In genomic region chr9:61289713-61290112, GRCm38 (mm10) we compare ENCODE assay signal across 9 mouse cellular contexts.
DNase-seq lines count a peak whose midpoint lies in the region; ATAC-seq and TF ChIP-seq lines count a peak whose summit lies in the region.
"Had no signal": no experiment of that assay in that cellular context is flagged by ENCODE, and none has a peak within 500 bp of the region (broad histone marks: within the 10 kb centered on the region; RNA-seq: fewer than 3 reads in every experiment).

No protein-coding gene starts in this region.

- no peaks in the 10 kb centered on the region for H3K27me3 ChIP-seq in stomach, postnatal 0 days (ENCODE audit: control insufficient read depth, insufficient read depth, low read length)
- H3K27me3 ChIP-seq in intestine, embryonic 16.5 days (replicated peaks; ENCODE audit: control insufficient read depth, insufficient read depth, low read length) = no peaks in the 10 kb centered on the region
- H3K27me3 ChIP-seq in forebrain, embryonic 13.5 days = peaks cover 7% of the 10 kb centered on the region; the same call in 1 of the 2 replicates

- no peak overlapping the region for H3K27ac ChIP-seq in stomach, postnatal 0 days (replicated peaks)
- no peak overlapping the region for H3K27ac ChIP-seq in intestine, embryonic 16.5 days (ENCODE audit: low read length)
- H3K27ac ChIP-seq in forebrain, embryonic 13.5 days = no peak overlapping the region

- H3K9me3 ChIP-seq in stomach, postnatal 0 days (ENCODE audit: control insufficient read depth, low read length) = no peaks in the 10 kb centered on the region
- no peaks in the 10 kb centered on the region for H3K9me3 ChIP-seq in intestine, embryonic 16.5 days (ENCODE audit: control insufficient read depth, low read length)
- H3K9me3 ChIP-seq in forebrain, embryonic 13.5 days (replicated peaks) = peaks cover 3% of the 10 kb centered on the region; the same call in 1 of the 2 replicates

- no peak overlapping the region for H3K4me2 ChIP-seq in stomach, postnatal 0 days (replicated peaks; ENCODE audit: low read depth)
- H3K4me2 ChIP-seq in intestine, embryonic 16.5 days (ENCODE audit: low read depth, low read length) = no peak overlapping the region
- H3K4me2 ChIP-seq in forebrain, embryonic 13.5 days = no peak overlapping the region

- peak; percentile 51 for DNase-seq in ovary, adult 18-20 months (ENCODE audit: low spot score)
- no peak for DNase-seq in ovary, postnatal 14 days (ENCODE audit: low spot score)
- DNase-seq in embryo, embryonic 11 days = peak; percentile 37
- peak; percentile 84 for DNase-seq in kidney, postnatal 14 days
- peak; percentile 50 for DNase-seq in stomach, postnatal 0 days (ENCODE audit: low spot score)
- DNase-seq: cerebellum, adult 8-10 months; right cerebral cortex, postnatal 14 days had no signal

- TF ChIP-seq CTCF in stomach, postnatal 0 days (IDR thresholded peaks at IDR 0.05; ENCODE audit: low read depth) = no peak

- TF ChIP-seq EP300 in stomach, postnatal 0 days (optimal IDR thresholded peaks at IDR 0.05) = no peak

- H3K9ac ChIP-seq in stomach, postnatal 0 days (ENCODE audit: low read length) = no peak overlapping the region
- H3K9ac ChIP-seq in intestine, embryonic 16.5 days (ENCODE audit: low read depth, low read length) = no peak overlapping the region
- no peak overlapping the region for H3K9ac ChIP-seq in forebrain, embryonic 13.5 days

- no peak overlapping the region for H3K4me3 ChIP-seq in stomach, postnatal 0 days (ENCODE audit: low read depth, low read length)
- no peak overlapping the region for H3K4me3 ChIP-seq in intestine, embryonic 16.5 days (ENCODE audit: low read length)
- H3K4me3 ChIP-seq in forebrain, embryonic 13.5 days = no peak overlapping the region

- H3K4me1 ChIP-seq in stomach, postnatal 0 days (replicated peaks; ENCODE audit: control insufficient read depth, insufficient read depth) = no peaks in the 10 kb centered on the region; the same call in 1 of the 2 replicates
- 0 out of 2 replicates have a peak, but pooled peaks cover 3% of the 10 kb centered on the region for H3K4me1 ChIP-seq in intestine, embryonic 16.5 days (ENCODE audit: control insufficient read depth, insufficient read depth, low read length)
- H3K4me1 ChIP-seq in forebrain, embryonic 13.5 days = peaks cover 19% of the 10 kb centered on the region

- H3K36me3 ChIP-seq in stomach, postnatal 0 days (ENCODE audit: control insufficient read depth, insufficient read depth, low read length) = no peaks in the 10 kb centered on the region
- no peaks in the 10 kb centered on the region for H3K36me3 ChIP-seq in intestine, embryonic 16.5 days (ENCODE audit: control insufficient read depth, insufficient read depth, low read length)
- H3K36me3 ChIP-seq in forebrain, embryonic 13.5 days (ENCODE audit: poor library complexity, severe bottlenecking) = no peaks in the 10 kb centered on the region

- WGBS in stomach, postnatal 0 days = 58% methylated on average over 6 of the region's 6 CpGs
- 52% methylated on average over 6 of the region's 6 CpGs for WGBS in intestine, embryonic 16.5 days
- WGBS in forebrain, embryonic 13.5 days = 92% methylated on average over 6 of the region's 6 CpGs

- ATAC-seq in stomach, postnatal 0 days (ENCODE audit: low FRiP score, low TSS enrichment) = peak; percentile 72
- no peak for ATAC-seq in intestine, embryonic 16.5 days
- ATAC-seq in forebrain, embryonic 13.5 days = no peak
